Mouse (Mus musculus) stomach, embryonic 14.5 days (tissue): ENCODE measurements around the gene Tbc1d9b. TPM values are rescaled to one million over a fixed set of nuclear protein-coding genes. Genes with fewer than 3 reads are reported as not detected.

ENCODE experiments used
- ATAC-seq: fragments of 200-750 bp; cut with Nextera tagmentation; 2 replicates; pipeline ENCODE4 v1.8.0; 2017; ENCODE audit warnings: low read depth, moderate TSS enrichment; ENCODE audit not compliant: insufficient number of reproducible peaks, insufficient read depth, low FRiP score
- H3K27ac ChIP-seq: fragments of 300-500 bp; sonication (generic); 2 replicates; pipeline ENCODE4 v1.5.1; 2014; ENCODE audit warnings: mild to moderate bottlenecking, low read length, moderate library complexity, mixed read lengths
- H3K27me3 ChIP-seq: fragments of 300-500 bp; sonication (generic); 2 replicates; pipeline ENCODE4 v1.6.1; 2014; ENCODE audit warnings: low read length, control low read depth, mixed read lengths; ENCODE audit not compliant: control insufficient read depth, insufficient read depth
- H3K36me3 ChIP-seq: fragments of 300-500 bp; sonication (generic); 2 replicates; pipeline ENCODE4 v1.6.1; 2014; ENCODE audit warnings: mild to moderate bottlenecking, control low read depth, low read length, moderate library complexity, mixed read lengths; ENCODE audit not compliant: control insufficient read depth, insufficient read depth
- H3K4me1 ChIP-seq: fragments of 300-500 bp; sonication (generic); 2 replicates; pipeline ENCODE4 v1.6.1; 2014; ENCODE audit warnings: low read length, control low read depth, mixed read lengths; ENCODE audit not compliant: control insufficient read depth, insufficient read depth
- H3K4me2 ChIP-seq: fragments of 300-500 bp; sonication (generic); replicated peaks from 2 replicates; pipeline ENCODE4 v1.6.1; 2014; ENCODE audit warnings: low read depth, low read length, control low read depth
- H3K4me3 ChIP-seq: fragments of 300-500 bp; sonication (generic); 2 replicates; pipeline ENCODE4 v1.5.1; 2014; ENCODE audit warnings: low read depth, low read length, control low read depth
- H3K9ac ChIP-seq: fragments of 300-500 bp; sonication (generic); replicated peaks from 2 replicates; pipeline ENCODE4 v1.6.1; 2014; ENCODE audit warnings: low read depth, mild to moderate bottlenecking, control low read depth, low read length, moderate library complexity, mixed read lengths
- H3K9me3 ChIP-seq: fragments of 300-500 bp; sonication (generic); 2 replicates; pipeline ENCODE4 v1.6.1; 2016; ENCODE audit warnings: low read depth, low read length, control low read depth; ENCODE audit not compliant: control insufficient read depth
- WGBS: fragments of 180-500 bp; shearing (Covaris S2); extraction: QIAGEN DNeasy Blood & Tissue Kit; methylation state at CpG from one replicate; pipeline ENCODE4 v1.1.7; 2014; 5-methylcytosine and 5-hydroxymethylcytosine counted together
- polyA plus RNA-seq: library from polyadenylated mRNA; unstranded; fragments of >200 nt; fragmentation: Nextera tagmentation; extraction: Ambion mirVana; gene quantifications from 2 replicates; pipeline ENCODE4 v1.2.1, GENCODE M21; 2014

The Tbc1d9b gene
- polyA plus RNA-seq, 1 experiment from 2014 or later, result 39.3 TPM

GRCm38 (mm10) chr11:50212848-50213758 is 81.9 kb downstream of the Tbc1d9b start:
- Histone ChIP-seq H3K27me3 (no peaks in the 10 kb centered on the region), H3K9ac (no peak overlapping the region), H3K4me1 (peaks cover 25% of the 10 kb centered on the region), H3K4me2 (no peak overlapping the region), H3K4me3 (no peak overlapping the region), H3K36me3 (no peaks in the 10 kb centered on the region), H3K27ac (no peak overlapping the region), H3K9me3 (no peaks in the 10 kb centered on the region)
- 62% methylated on average over 11 of the region's 11 CpGs for WGBS
- no peak for ATAC-seq

GRCm38 (mm10) chr11:50214631-50215030 is 83.4 kb downstream of the Tbc1d9b start:
- H3K4me2 ChIP-seq, result no peak overlapping the region
- peaks cover 21% of the 10 kb centered on the region for H3K4me1 ChIP-seq
- 90% methylated on average over 6 of the region's 6 CpGs for WGBS
- H3K9me3 ChIP-seq, result no peaks in the 10 kb centered on the region
- no peak overlapping the region for H3K4me3 ChIP-seq
- no peaks in the 10 kb centered on the region for H3K27me3 ChIP-seq
- ATAC-seq, result no peak
- H3K9ac ChIP-seq, result no peak overlapping the region
- H3K27ac ChIP-seq, result no peak overlapping the region
- H3K36me3 ChIP-seq, result no peaks in the 10 kb centered on the region

DNA sequence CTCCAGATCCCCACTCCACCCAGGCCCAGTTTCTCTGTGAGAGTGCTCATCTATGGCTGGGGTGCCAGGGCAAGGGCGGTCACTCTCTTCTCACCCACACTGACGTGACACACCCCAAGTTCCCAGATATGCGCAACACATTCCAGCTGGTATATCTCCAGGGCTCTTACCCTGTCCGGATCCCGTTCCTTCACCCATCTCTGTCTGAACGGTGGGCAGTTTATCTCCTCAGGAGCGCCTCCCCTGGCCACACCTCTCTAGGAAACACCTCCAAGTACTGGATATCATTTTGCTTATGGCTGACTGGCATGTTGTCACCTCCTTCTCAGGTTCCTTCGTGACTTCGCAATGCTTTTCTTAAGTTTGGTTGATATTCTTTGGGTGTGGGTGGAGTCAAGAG is 84.4 kb downstream of the Tbc1d9b start:
- 17% methylated on average over 9 of the region's 9 CpGs for WGBS
- ATAC-seq, result no peak
- Histone ChIP-seq H3K27me3 (no peaks in the 10 kb centered on the region), H3K9ac (no peak overlapping the region), H3K4me1 (peaks cover 21% of the 10 kb centered on the region), H3K36me3 (no peaks in the 10 kb centered on the region), H3K4me3 (no peak overlapping the region), H3K9me3 (no peaks in the 10 kb centered on the region), H3K27ac (no peak overlapping the region), H3K4me2 (no peak overlapping the region)

DNA sequence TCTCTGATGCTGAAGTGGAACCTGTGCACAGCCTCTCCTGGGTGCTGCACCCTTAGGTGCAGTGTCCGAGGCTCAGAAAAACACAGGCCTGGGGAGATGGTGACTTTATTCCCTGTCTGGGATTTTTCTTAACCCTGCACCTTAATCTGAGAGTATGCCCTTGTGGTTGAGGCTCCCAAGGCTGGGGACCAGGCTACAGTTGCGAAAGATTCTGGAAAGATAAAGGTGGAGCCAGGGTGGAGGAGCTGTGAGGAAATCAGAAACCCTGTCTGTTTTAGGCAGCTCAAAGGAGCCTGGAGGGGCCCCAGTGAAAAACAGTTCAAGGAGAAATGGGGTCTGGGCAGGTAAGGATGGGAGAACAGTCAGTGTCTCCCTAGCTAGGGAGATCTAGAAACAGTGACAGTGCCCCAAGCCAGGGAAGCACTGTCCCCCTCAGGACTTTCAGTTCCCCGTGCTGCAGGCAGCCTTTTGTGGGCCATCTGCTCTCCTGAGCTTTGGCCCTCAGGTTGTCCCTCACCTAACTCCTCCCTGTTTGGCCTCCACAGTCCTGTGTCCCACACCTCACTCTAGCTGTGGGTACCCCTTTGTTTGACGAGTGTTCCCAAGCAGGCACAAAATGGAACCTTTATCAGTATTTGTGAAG is 85.6 kb downstream of the Tbc1d9b start:
- H3K9ac ChIP-seq, result no peak overlapping the region
- H3K27ac ChIP-seq, result no peak overlapping the region
- no peaks in the 10 kb centered on the region for H3K9me3 ChIP-seq
- H3K4me2 ChIP-seq, result no peak overlapping the region
- no peak overlapping the region for H3K4me3 ChIP-seq
- ATAC-seq, result no peak
- H3K27me3 ChIP-seq, result no peaks in the 10 kb centered on the region
- H3K4me1 ChIP-seq, result peaks cover 16% of the 10 kb centered on the region; the same call in 1 of the 2 replicates
- no peaks in the 10 kb centered on the region for H3K36me3 ChIP-seq
- WGBS, result 64% methylated on average over 4 of the region's 4 CpGs

DNA sequence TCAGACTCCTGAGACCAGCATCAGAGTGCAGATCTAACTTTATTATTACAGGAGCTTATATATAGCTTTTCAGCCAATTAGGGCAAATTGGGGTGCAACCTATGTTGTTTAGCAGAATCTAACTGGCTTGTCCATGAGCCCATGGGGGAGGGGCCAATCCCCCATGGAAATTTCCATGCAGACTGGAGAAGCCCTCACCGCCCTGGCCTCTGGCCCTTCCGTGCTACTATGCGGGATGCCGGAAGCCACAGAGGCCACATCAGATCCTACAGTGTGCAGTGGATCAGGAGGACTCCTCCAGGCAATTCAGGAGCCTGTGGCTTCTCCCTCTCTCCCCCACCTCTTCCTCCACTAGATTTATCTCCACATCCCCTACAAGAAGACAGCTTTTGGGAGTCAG is 86.6 kb downstream of the Tbc1d9b start:
- Histone ChIP-seq H3K4me2 (no peak overlapping the region), H3K4me3 (no peak overlapping the region), H3K27ac (no peak overlapping the region), H3K36me3 (no peaks in the 10 kb centered on the region), H3K9ac (no peak overlapping the region), H3K4me1 (peaks cover 13% of the 10 kb centered on the region; the same call in 1 of the 2 replicates), H3K9me3 (no peaks in the 10 kb centered on the region), H3K27me3 (no peaks in the 10 kb centered on the region)
- no peak for ATAC-seq
- 56% methylated on average over 4 of the region's 4 CpGs for WGBS

- 43% methylated on average over 2 of the region's 2 CpGs for WGBS
- no peak for ATAC-seq
These were observed 88.6 kb downstream of the Tbc1d9b start for GRCm38 (mm10) chr11:50219833-50220232.

More at GRCm38 (mm10) chr11:50219833-50220232, 88.6 kb downstream of the Tbc1d9b start:
- H3K27me3 ChIP-seq, result no peaks in the 10 kb centered on the region
- no peak overlapping the region for H3K4me2 ChIP-seq
- peaks cover 11% of the 10 kb centered on the region; the same call in 1 of the 2 replicates for H3K4me1 ChIP-seq
- no peaks in the 10 kb centered on the region for H3K9me3 ChIP-seq
- H3K4me3 ChIP-seq, result no peak overlapping the region
- H3K36me3 ChIP-seq, result no peaks in the 10 kb centered on the region
- no peak overlapping the region for H3K9ac ChIP-seq
- no peak overlapping the region for H3K27ac ChIP-seq

Other genes with a start within 250 kb of the Tbc1d9b start
- gene Rasgef1c, start 229.6 kb upstream of the Tbc1d9b start, polyA plus RNA-seq, result 0.43 and 0.54 TPM in 2 replicates
- gene Rnf130, start 106.0 kb upstream of the Tbc1d9b start, polyA plus RNA-seq, result 43.5 and 54.6 TPM in 2 replicates
- 15.5 and 17.3 TPM in 2 replicates for gene Mrnip, start 43.0 kb downstream of the Tbc1d9b start, polyA plus RNA-seq
- gene Sqstm1, start 79.4 kb downstream of the Tbc1d9b start, polyA plus RNA-seq, result 173 and 188 TPM in 2 replicates
- gene Mgat4b, start 79.5 kb downstream of the Tbc1d9b start, polyA plus RNA-seq, result 9.6 and 12.7 TPM in 2 replicates
- 3.9 and 4.6 TPM in 2 replicates for gene Ltc4s, start 107.2 kb downstream of the Tbc1d9b start, polyA plus RNA-seq
- 9.9 and 10.0 TPM in 2 replicates for gene Maml1, start 160.9 kb downstream of the Tbc1d9b start, polyA plus RNA-seq
- 221 and 248 TPM in 2 replicates for gene Canx, start 194.3 kb downstream of the Tbc1d9b start, polyA plus RNA-seq
- 0.51 TPM in 1 of 2 replicates, not detected in the other for gene Cby3, start 223.1 kb downstream of the Tbc1d9b start, polyA plus RNA-seq
- gene Hnrnph1, start 245.6 kb downstream of the Tbc1d9b start, polyA plus RNA-seq, result 475 and 496 TPM in 2 replicates